20 mouse cellular contexts compared by ENCODE assay signal in the genomic region with DNA sequence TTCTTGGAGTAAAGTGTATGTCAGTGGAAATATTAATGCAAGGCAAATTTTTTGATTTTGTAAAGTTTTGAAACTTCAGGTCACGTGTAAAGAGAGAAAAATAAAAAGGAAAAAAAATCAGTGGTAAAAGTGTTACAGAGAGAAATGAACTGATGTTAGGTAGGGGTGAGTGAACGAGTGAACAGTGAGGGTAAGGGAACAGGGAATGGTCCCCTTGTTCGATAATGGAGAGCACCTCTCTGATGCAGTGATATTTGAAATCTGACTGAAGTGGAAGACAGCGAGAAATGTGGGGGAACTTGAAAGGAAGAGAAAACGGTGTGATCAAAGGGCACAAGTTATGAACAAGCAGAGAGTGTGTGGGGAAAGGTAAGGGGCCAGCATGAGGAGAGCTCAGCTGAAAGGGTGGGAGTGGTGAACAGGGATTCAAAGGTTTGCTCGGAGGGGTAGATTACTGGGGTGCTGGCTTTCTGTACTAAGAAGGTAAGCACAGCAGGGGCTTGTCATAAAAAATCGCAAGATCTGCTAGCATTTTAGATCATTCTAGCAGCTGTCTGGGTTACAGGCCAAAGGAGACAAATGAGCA.
DNase-seq lines count a peak whose midpoint lies in the region; ATAC-seq and TF ChIP-seq lines count a peak whose summit lies in the region.
"Had no signal": no experiment of that assay in that cellular context is flagged by ENCODE, and none has a peak within 500 bp of the region (broad histone marks: within the 10 kb centered on the region; RNA-seq: fewer than 3 reads in every experiment).

No protein-coding gene starts in this region.

- 71% methylated on average over 7 of the region's 7 CpGs for WGBS in forebrain, embryonic 13.5 days
- WGBS in forebrain, postnatal 0 days, result 68% methylated on average over 7 of the region's 7 CpGs
- 73% methylated on average over 7 of the region's 7 CpGs for WGBS in midbrain, embryonic 12.5 days
- WGBS in midbrain, postnatal 0 days, result 62% methylated on average over 7 of the region's 7 CpGs

- no peak for TF ChIP-seq POLR2A in brain, embryonic 14.5 days (IDR thresholded peaks at IDR 0.05; ENCODE audit: borderline replicate concordance, extremely low read depth, insufficient read depth, insufficient read length, poor library complexity, severe bottlenecking)

- H3K9me3 ChIP-seq in forebrain, embryonic 13.5 days (replicated peaks), result no peaks in the 10 kb centered on the region
- H3K9me3 ChIP-seq in forebrain, postnatal 0 days (ENCODE audit: low read length), result no peaks in the 10 kb centered on the region
- H3K9me3 ChIP-seq in midbrain, embryonic 12.5 days, result no peaks in the 10 kb centered on the region
- H3K9me3 ChIP-seq in midbrain, postnatal 0 days (ENCODE audit: low read length), result no peaks in the 10 kb centered on the region
- H3K9me3 ChIP-seq: forebrain, embryonic 10.5 days; forebrain, embryonic 15.5 days; heart, embryonic 10.5 days; hindbrain, embryonic 12.5 days; hindbrain, embryonic 15.5 days had no signal

- H3K27ac ChIP-seq in forebrain, embryonic 13.5 days, result no peak overlapping the region
- H3K27ac ChIP-seq in forebrain, postnatal 0 days (ENCODE audit: low read depth, low read length), result no peak overlapping the region
- no peak overlapping the region for H3K27ac ChIP-seq in midbrain, embryonic 12.5 days (replicated peaks)
- no peak overlapping the region for H3K27ac ChIP-seq in midbrain, postnatal 0 days (ENCODE audit: low read depth, low read length)
- H3K27ac ChIP-seq: forebrain, embryonic 10.5 days; forebrain, embryonic 15.5 days; gastrocnemius, adult 2 months; heart, adult 2 months; heart, embryonic 10.5 days; hindbrain, embryonic 12.5 days; hindbrain, embryonic 15.5 days had no signal

- no peak overlapping the region for H3K4me3 ChIP-seq in forebrain, embryonic 13.5 days
- H3K4me3 ChIP-seq in forebrain, postnatal 0 days (ENCODE audit: low read depth, low read length), result no peak overlapping the region
- H3K4me3 ChIP-seq in midbrain, embryonic 12.5 days, result no peak overlapping the region
- no peak overlapping the region for H3K4me3 ChIP-seq in midbrain, postnatal 0 days (ENCODE audit: low read depth, low read length)
- H3K4me3 ChIP-seq: forebrain, embryonic 10.5 days; forebrain, embryonic 15.5 days; gastrocnemius, adult 2 months; heart, adult 2 months; heart, embryonic 10.5 days; hindbrain, embryonic 12.5 days; hindbrain, embryonic 15.5 days had no signal

- peak; percentile 83; the same call in 1 of the 2 replicates for ATAC-seq in forebrain, embryonic 13.5 days
- no peak for ATAC-seq in forebrain, postnatal 0 days
- 0 out of 2 replicates have a peak, but pooled peaks have one; percentile 23 for ATAC-seq in midbrain, embryonic 12.5 days (ENCODE audit: low FRiP score, low read depth)
- no peak for ATAC-seq in midbrain, postnatal 0 days (ENCODE audit: low FRiP score)
- ATAC-seq: activated CD4-positive, CD25-positive, alpha-beta regulatory T cell, adult 4 months; forebrain, embryonic 15.5 days had no signal

- TF ChIP-seq CTCF in forebrain, postnatal 0 days (IDR thresholded peaks at IDR 0.05; ENCODE audit: low read depth), result no peak
- no peak for TF ChIP-seq CTCF in midbrain, postnatal 0 days (IDR thresholded peaks at IDR 0.05)
- no peak for TF ChIP-seq CTCF in brain, embryonic 14.5 days (IDR thresholded peaks at IDR 0.05; ENCODE audit: borderline replicate concordance, extremely low read depth, insufficient read depth, insufficient read length)

- H3K27me3 ChIP-seq in forebrain, embryonic 13.5 days, result no peaks in the 10 kb centered on the region
- no peaks in the 10 kb centered on the region for H3K27me3 ChIP-seq in forebrain, postnatal 0 days (ENCODE audit: insufficient read depth, low read length)
- H3K27me3 ChIP-seq in midbrain, embryonic 12.5 days, result no peaks in the 10 kb centered on the region
- no peaks in the 10 kb centered on the region for H3K27me3 ChIP-seq in midbrain, postnatal 0 days (ENCODE audit: insufficient read depth, low read length)
- H3K27me3 ChIP-seq: forebrain, embryonic 15.5 days; hindbrain, embryonic 12.5 days; hindbrain, embryonic 15.5 days had no signal

- no peak for DNase-seq in forebrain, postnatal 0 days
- DNase-seq in midbrain, postnatal 0 days (ENCODE audit: low spot score), result no peak
- peak; percentile 63 for DNase-seq in brain, embryonic 14.5 days (ENCODE audit: low read depth)
- DNase-seq in left cerebral cortex, postnatal 14 days (ENCODE audit: low spot score in 2 of 2), result no peak
- DNase-seq: adrenal gland, adult 8-10 months; adrenal gland, postnatal 25 days; cerebellum, adult 18-20 months; cerebellum, adult 9-10 months; cerebellum, postnatal 14 days; gastrocnemius, adult 2 months; gastrocnemius, postnatal 14 days; heart, adult 2 months had no signal

- H3K4me2 ChIP-seq in forebrain, embryonic 13.5 days, result no peak overlapping the region
- no peak overlapping the region for H3K4me2 ChIP-seq in forebrain, postnatal 0 days (ENCODE audit: low read depth)
- no peak overlapping the region for H3K4me2 ChIP-seq in midbrain, embryonic 12.5 days (replicated peaks)
- H3K4me2 ChIP-seq in midbrain, postnatal 0 days (ENCODE audit: low read depth, low read length, poor library complexity, severe bottlenecking), result no peak overlapping the region
- H3K4me2 ChIP-seq: forebrain, embryonic 15.5 days; hindbrain, embryonic 12.5 days; hindbrain, embryonic 15.5 days had no signal

- no peak overlapping the region for H3K9ac ChIP-seq in forebrain, embryonic 13.5 days
- no peak overlapping the region for H3K9ac ChIP-seq in forebrain, postnatal 0 days
- no peak overlapping the region for H3K9ac ChIP-seq in midbrain, embryonic 12.5 days (replicated peaks)
- H3K9ac ChIP-seq in midbrain, postnatal 0 days (replicated peaks; ENCODE audit: low read length, poor library complexity, severe bottlenecking), result no peak overlapping the region
- H3K9ac ChIP-seq: forebrain, embryonic 15.5 days; hindbrain, embryonic 12.5 days; hindbrain, embryonic 15.5 days had no signal

- no peaks in the 10 kb centered on the region for H3K4me1 ChIP-seq in forebrain, embryonic 13.5 days
- no peaks in the 10 kb centered on the region for H3K4me1 ChIP-seq in forebrain, postnatal 0 days (ENCODE audit: insufficient read depth)
- no peaks in the 10 kb centered on the region for H3K4me1 ChIP-seq in midbrain, embryonic 12.5 days
- H3K4me1 ChIP-seq in midbrain, postnatal 0 days (ENCODE audit: insufficient read depth, low read length), result no peaks in the 10 kb centered on the region
- H3K4me1 ChIP-seq: forebrain, embryonic 10.5 days; forebrain, embryonic 15.5 days; heart, embryonic 10.5 days; hindbrain, embryonic 12.5 days; hindbrain, embryonic 15.5 days had no signal

- intact Hi-C loops in left cerebral cortex, postnatal 14 days (cut with DNase I), result no loop called here

- no peaks in the 10 kb centered on the region for H3K36me3 ChIP-seq in forebrain, embryonic 13.5 days (ENCODE audit: poor library complexity, severe bottlenecking)
- H3K36me3 ChIP-seq in forebrain, postnatal 0 days (ENCODE audit: insufficient read depth), result no peaks in the 10 kb centered on the region
- H3K36me3 ChIP-seq in midbrain, embryonic 12.5 days, result no peaks in the 10 kb centered on the region
- no peaks in the 10 kb centered on the region for H3K36me3 ChIP-seq in midbrain, postnatal 0 days (ENCODE audit: insufficient read depth, low read length)
- H3K36me3 ChIP-seq: forebrain, embryonic 10.5 days; forebrain, embryonic 15.5 days; heart, embryonic 10.5 days; hindbrain, embryonic 12.5 days; hindbrain, embryonic 15.5 days had no signal

Comparison
In these comparisons a context has a peak if more than half of its experiments do, and no peak if none do; other contexts are left out.
1. ATAC-seq: peak in forebrain, embryonic 13.5 days (single experiment) and midbrain, embryonic 12.5 days (single experiment); none in forebrain, postnatal 0 days (single experiment) and midbrain, postnatal 0 days (single experiment).